17 mouse cellular contexts compared by ENCODE assay signal in the genomic region with DNA sequence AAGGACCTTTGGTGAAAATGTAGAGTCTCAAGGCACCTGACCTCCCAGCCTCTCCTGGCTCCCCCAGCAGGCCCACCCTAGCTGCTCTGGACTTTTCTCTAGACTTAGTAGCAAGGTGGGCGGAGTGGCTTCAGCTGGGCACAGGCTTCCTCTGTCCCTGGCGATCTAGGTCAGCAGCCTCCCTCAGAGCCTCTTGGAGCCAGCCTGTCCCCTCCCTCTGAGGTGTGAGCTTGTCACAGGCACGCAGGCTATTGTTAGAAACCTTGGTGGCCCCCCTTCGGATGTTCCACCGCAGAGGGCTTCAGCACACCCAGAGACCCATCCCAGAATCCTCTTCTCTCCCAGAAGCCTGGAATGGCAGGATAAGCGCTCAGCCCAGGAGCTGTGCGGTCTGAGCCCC. TPM values are rescaled to one million over a fixed set of nuclear protein-coding genes. Genes with fewer than 3 reads are reported as not detected.
DNase-seq lines count a peak whose midpoint lies in the region; ATAC-seq and TF ChIP-seq lines count a peak whose summit lies in the region.
"Had no signal": no experiment of that assay in that cellular context is flagged by ENCODE, and none has a peak within 500 bp of the region (broad histone marks: within the 10 kb centered on the region; RNA-seq: fewer than 3 reads in every experiment).

No protein-coding gene starts in this region.

- intact Hi-C loops in left cerebral cortex, postnatal 4 days (cut with DNase I) = no loop called here

- H3K36me3 ChIP-seq in heart, embryonic 10.5 days = peaks cover 20% of the 10 kb centered on the region; the same call in 1 of the 2 replicates
- no peaks in the 10 kb centered on the region for H3K36me3 ChIP-seq in heart, postnatal 0 days (replicated peaks; ENCODE audit: control insufficient read depth, insufficient read depth, low read length)
- H3K36me3 ChIP-seq: embryonic facial prominence, embryonic 12.5 days; limb, embryonic 15.5 days had no signal

- peak overlapping the region; percentile 21; the same call in 1 of the 2 replicates for H3K4me2 ChIP-seq in heart, postnatal 0 days (ENCODE audit: low read depth, low read length)
- H3K4me2 ChIP-seq: embryonic facial prominence, embryonic 12.5 days; limb, embryonic 15.5 days; neural tube, embryonic 15.5 days had no signal

- 39% methylated on average over 7 of the region's 7 CpGs for WGBS in heart, embryonic 10.5 days
- 27% methylated on average over 7 of the region's 7 CpGs for WGBS in heart, postnatal 0 days

- TF ChIP-seq CTCF in heart, postnatal 0 days (IDR thresholded peaks at IDR 0.05; ENCODE audit: low read depth) = no peak

- peak overlapping the region; percentile 72 for H3K27ac ChIP-seq in heart, embryonic 10.5 days
- H3K27ac ChIP-seq in heart, postnatal 0 days (ENCODE audit: low read depth) = 0 out of 2 replicates have a peak overlapping the region, but pooled peaks have one; percentile 10
- H3K27ac ChIP-seq: embryonic facial prominence, embryonic 12.5 days; limb, embryonic 15.5 days; neural tube, embryonic 15.5 days had no signal

- no peaks in the 10 kb centered on the region for H3K27me3 ChIP-seq in heart, embryonic 10.5 days (ENCODE audit: insufficient read depth, poor library complexity, severe bottlenecking)
- no peaks in the 10 kb centered on the region for H3K27me3 ChIP-seq in heart, postnatal 0 days (ENCODE audit: control insufficient read depth, insufficient read depth, low read length)
- H3K27me3 ChIP-seq: embryonic facial prominence, embryonic 12.5 days; limb, embryonic 15.5 days; neural tube, embryonic 15.5 days had no signal

- H3K4me1 ChIP-seq in heart, embryonic 10.5 days = peaks cover 70% of the 10 kb centered on the region
- H3K4me1 ChIP-seq in heart, postnatal 0 days (ENCODE audit: control insufficient read depth, insufficient read depth) = peaks cover 16% of the 10 kb centered on the region
- H3K4me1 ChIP-seq: limb, embryonic 15.5 days had no signal

- peak; percentile 92 for ATAC-seq in heart, postnatal 0 days (ENCODE audit: insufficient read depth, low read depth)
- ATAC-seq: forebrain, embryonic 16.5 days had no signal

- DNase-seq in lung, postnatal 10 days = peak; percentile 42
- no peak for DNase-seq in lung, postnatal 14 days
- peak; percentile 84 for DNase-seq in heart, embryonic 10.5 days (ENCODE audit: low spot score)
- peak; percentile 73 for DNase-seq in heart, postnatal 0 days (ENCODE audit: low spot score)
- peak; percentile 61 for DNase-seq in retina, postnatal 1 day
- DNase-seq in thymus, postnatal 4 days = no peak
- DNase-seq in left cerebral cortex, postnatal 4 days = no peak
- DNase-seq: adrenal gland, postnatal 25 days; cerebellum, adult 18-20 months; kidney, adult 18-20 months; kidney, postnatal 10 days had no signal

- TF ChIP-seq EP300 in heart, postnatal 0 days (IDR thresholded peaks at IDR 0.05; ENCODE audit: low read depth) = no peak

- H3K9ac ChIP-seq in heart, postnatal 0 days (replicated peaks; ENCODE audit: low read depth, low read length) = no peak overlapping the region
- H3K9ac ChIP-seq: embryonic facial prominence, embryonic 12.5 days; limb, embryonic 15.5 days; neural tube, embryonic 15.5 days had no signal

- 0 out of 2 replicates have a peak overlapping the region, but pooled peaks have one; percentile 15 for H3K4me3 ChIP-seq in heart, embryonic 10.5 days
- no peak overlapping the region for H3K4me3 ChIP-seq in heart, postnatal 0 days (ENCODE audit: low read depth, low read length)
- H3K4me3 ChIP-seq: embryonic facial prominence, embryonic 12.5 days; limb, embryonic 15.5 days; neural tube, embryonic 15.5 days had no signal

- H3K9me3 ChIP-seq in heart, embryonic 10.5 days = no peaks in the 10 kb centered on the region
- no peaks in the 10 kb centered on the region for H3K9me3 ChIP-seq in heart, postnatal 0 days (replicated peaks; ENCODE audit: control insufficient read depth, low read length)
- H3K9me3 ChIP-seq: embryonic facial prominence, embryonic 12.5 days; limb, embryonic 15.5 days; neural tube, embryonic 15.5 days had no signal

RNA-seq across cellular contexts. Expression of gene Hcn4, which starts 24.5 kb away (rescaled TPM):
- polyA plus RNA-seq in heart, embryonic 10.5 days (2016; fragmentation: Nextera tagmentation; extraction: Ambion mirVana) = 3.0 and 3.8 TPM in 2 replicates
- 7.4 and 10.9 TPM in 2 replicates for total RNA-seq in heart, postnatal 0 days (2014; rRNA removed; ENCODE audit: low replicate concordance)
- 0.61 and 0.99 TPM in 2 replicates for polyA plus RNA-seq in heart, postnatal 0 days (2015; fragmentation: Nextera tagmentation; extraction: Ambion mirVana)
- total RNA-seq in left cerebral cortex, postnatal 4 days (2021) = 10 to 100 TPM; 36.7 to 37.3 TPM
- total RNA-seq: granulocyte monocyte progenitor cell, adult 5-6 weeks had no signal
- polyA plus RNA-seq: C2C12 had no signal

Comparison
In these comparisons a context has a peak if more than half of its experiments do, and no peak if none do; other contexts are left out.
1. DNase-seq: peak in lung, postnatal 10 days (single experiment), heart, embryonic 10.5 days (single experiment), heart, postnatal 0 days (single experiment) and retina, postnatal 1 day (single experiment); none in lung, postnatal 14 days (single experiment), thymus, postnatal 4 days (single experiment) and left cerebral cortex, postnatal 4 days (single experiment).